Mouse (Mus musculus) heart, postnatal 0 days (tissue): ENCODE measurements at regions not wholly inside any gene's neighbourhood (a gene's known extent, or its start where the extent isn't known, plus 50 kb on each side); places are given as distances from the start of the nearest gene placed in this dataset.

Experiments used
- CTCF ChIP-seq: IDR thresholded peaks from 2 replicates; pipeline ENCODE4 v1.5.1; 2016; ENCODE audit warnings: antibody characterized with exemption, control low read depth, low read depth
- EP300 ChIP-seq: IDR thresholded peaks from 2 replicates; pipeline ENCODE4 v1.6.1; 2016; ENCODE audit warnings: antibody characterized with exemption, low read depth

GRCm38 (mm10) chr2:178983801-178984200 is 458.4 kb upstream of the Cdh4 start:
- TF ChIP-seq CTCF (no peak), EP300 (no peak)
